Mouse (Mus musculus): ENCODE data around the gene Erg28. TPM values are rescaled to one million over a fixed set of nuclear protein-coding genes. Genes with fewer than 3 reads are reported as not detected.

The Erg28 gene
- polyA plus RNA-seq, 1 experiment from 2014 or later = 89.0 TPM

DNA sequence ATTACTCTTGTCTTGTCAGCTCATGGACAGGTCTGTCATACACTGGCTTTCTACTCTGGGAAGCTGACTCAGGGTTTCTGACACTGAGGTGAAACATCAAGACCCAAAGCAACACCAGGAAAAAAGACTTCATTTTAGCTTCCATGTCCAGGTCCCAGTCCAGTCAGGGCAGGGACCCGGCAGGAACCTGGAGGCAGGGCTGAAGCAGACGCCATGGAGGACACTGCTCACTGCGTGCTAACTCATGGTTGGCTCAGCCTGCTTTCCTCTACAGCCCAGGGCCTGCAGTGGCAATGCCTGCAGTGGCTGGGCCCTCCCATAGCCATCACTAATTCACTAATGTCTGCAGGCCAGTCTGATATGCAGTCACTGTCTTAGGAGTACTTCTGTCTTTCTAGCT, 4.5 kb upstream of the Erg28 start:
- 95% methylated on average over 3 of the region's 3 CpGs for WGBS
- Histone ChIP-seq H3K27me3 (ENCODE audit: control insufficient read depth, insufficient read depth, low read length) (no peaks in the 10 kb centered on the region), H3K27ac (no peak overlapping the region), H3K4me3 (replicated peaks; ENCODE audit: low read length) (no peak overlapping the region), H3K4me2 (replicated peaks) (no peak overlapping the region), H3K9ac (no peak overlapping the region), H3K4me1 (replicated peaks; ENCODE audit: control insufficient read depth, insufficient read depth, low read length) (peaks cover 8% of the 10 kb centered on the region), H3K9me3 (ENCODE audit: control insufficient read depth, low read length) (no peaks in the 10 kb centered on the region), H3K36me3 (replicated peaks; ENCODE audit: control insufficient read depth, insufficient read depth) (peaks cover 35% of the 10 kb centered on the region)
- DNase-seq (ENCODE audit: low spot score) (no peak), ATAC-seq (ENCODE audit: low FRiP score) (no peak)

DNA sequence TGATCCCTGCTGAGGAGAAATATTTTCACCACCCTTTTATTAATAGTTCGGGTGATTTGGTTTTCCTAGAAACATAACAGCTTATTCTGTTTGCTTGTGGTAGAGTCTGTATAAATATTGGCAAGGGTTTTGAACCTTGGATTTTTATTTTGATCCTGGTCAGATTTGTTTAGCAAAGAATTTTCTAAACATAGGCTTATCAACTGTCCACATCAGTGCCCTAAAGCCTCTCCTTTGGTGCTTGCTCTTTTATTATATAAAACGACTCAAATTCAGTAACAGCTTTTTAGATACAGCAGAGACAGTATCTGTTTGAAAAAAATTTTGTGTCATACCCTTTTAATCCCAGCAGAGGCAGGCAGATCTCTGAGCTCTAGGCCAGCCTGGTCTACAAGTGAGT, 1.5 kb upstream of the Erg28 start:
- 78% methylated on average over 2 of the region's 2 CpGs for WGBS
- Histone ChIP-seq H3K9me3 (ENCODE audit: control insufficient read depth, low read length) (no peaks in the 10 kb centered on the region), H3K9ac (no peak overlapping the region), H3K27me3 (ENCODE audit: control insufficient read depth, insufficient read depth, low read length) (no peaks in the 10 kb centered on the region), H3K4me1 (replicated peaks; ENCODE audit: control insufficient read depth, insufficient read depth, low read length) (peaks cover 20% of the 10 kb centered on the region), H3K27ac (no peak overlapping the region), H3K4me2 (replicated peaks) (peak overlapping the region; percentile 88), H3K36me3 (replicated peaks; ENCODE audit: control insufficient read depth, insufficient read depth) (peaks cover 20% of the 10 kb centered on the region; the same call in 1 of the 2 replicates), H3K4me3 (replicated peaks; ENCODE audit: low read length) (no peak overlapping the region)
- ATAC-seq (ENCODE audit: low FRiP score) = no peak
- DNase-seq (ENCODE audit: low spot score) = no peak

DNA sequence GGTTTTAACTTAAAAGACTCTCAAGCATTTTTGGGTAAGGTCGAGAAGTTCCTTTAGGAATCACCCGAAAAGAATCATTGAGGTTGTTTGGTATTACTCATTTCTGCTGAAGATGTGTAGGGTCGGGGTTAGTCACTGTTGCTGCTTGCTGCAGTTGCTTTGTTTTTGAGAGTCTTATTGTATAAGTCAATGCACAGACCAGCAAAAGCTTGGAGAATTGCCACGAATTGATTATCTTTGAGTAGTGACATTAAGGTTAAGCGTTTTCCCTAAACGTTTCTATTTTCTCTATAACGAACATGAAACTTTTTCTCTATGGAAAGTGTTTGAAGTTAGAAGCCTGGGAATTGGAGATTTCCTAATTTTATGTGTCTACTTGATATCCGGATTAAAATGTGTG, 1.0 kb upstream of the Erg28 start:
- no peaks in the 10 kb centered on the region for H3K9me3 ChIP-seq (ENCODE audit: control insufficient read depth, low read length)
- H3K4me2 ChIP-seq (replicated peaks) = peak overlapping the region; percentile 88
- H3K27ac ChIP-seq = peak overlapping the region; percentile 95
- ATAC-seq (ENCODE audit: low FRiP score) (no peak), DNase-seq (ENCODE audit: low spot score) (no peak)
- peaks cover 20% of the 10 kb centered on the region for H3K4me1 ChIP-seq (replicated peaks; ENCODE audit: control insufficient read depth, insufficient read depth, low read length)
- H3K9ac ChIP-seq = peak overlapping the region; percentile 70
- H3K27me3 ChIP-seq (ENCODE audit: control insufficient read depth, insufficient read depth, low read length) = no peaks in the 10 kb centered on the region
- peaks cover 18% of the 10 kb centered on the region; the same call in 1 of the 2 replicates for H3K36me3 ChIP-seq (replicated peaks; ENCODE audit: control insufficient read depth, insufficient read depth)
- peak overlapping the region; percentile 71 for H3K4me3 ChIP-seq (replicated peaks; ENCODE audit: low read length)
- WGBS = 14% methylated on average over 8 of the region's 8 CpGs

DNA sequence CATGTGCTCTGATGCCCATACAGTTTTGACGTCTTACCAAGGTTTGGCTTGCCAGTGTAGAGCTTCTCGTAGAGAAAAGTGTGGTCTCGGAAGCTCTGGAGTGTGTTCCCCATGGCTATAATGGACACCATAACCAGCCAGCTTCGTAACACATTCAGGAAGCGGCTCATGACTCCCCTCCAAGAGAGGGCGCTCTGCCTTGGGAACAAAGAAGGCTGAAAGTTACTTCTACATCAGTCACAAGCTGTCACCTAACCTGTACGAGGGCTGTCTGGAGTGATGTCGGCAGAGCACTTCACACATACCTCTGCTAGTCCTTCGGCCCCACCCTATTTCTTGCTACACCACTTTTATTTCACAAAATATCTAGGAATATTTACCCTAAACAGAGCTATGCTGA, 2.3 kb downstream of the Erg28 start:
- H3K27me3 ChIP-seq (ENCODE audit: control insufficient read depth, insufficient read depth, low read length) = no peaks in the 10 kb centered on the region
- H3K27ac ChIP-seq = no peak overlapping the region
- H3K4me3 ChIP-seq (replicated peaks; ENCODE audit: low read length) = no peak overlapping the region
- peaks cover 36% of the 10 kb centered on the region for H3K36me3 ChIP-seq (replicated peaks; ENCODE audit: control insufficient read depth, insufficient read depth)
- H3K9ac ChIP-seq = no peak overlapping the region
- no peak for ATAC-seq (ENCODE audit: low FRiP score)
- no peak for DNase-seq (ENCODE audit: low spot score)
- 77% methylated on average over 9 of the region's 9 CpGs for WGBS
- peaks cover 20% of the 10 kb centered on the region for H3K4me1 ChIP-seq (replicated peaks; ENCODE audit: control insufficient read depth, insufficient read depth, low read length)
- no peak overlapping the region for H3K4me2 ChIP-seq (replicated peaks)
- no peaks in the 10 kb centered on the region for H3K9me3 ChIP-seq (ENCODE audit: control insufficient read depth, low read length)

DNA sequence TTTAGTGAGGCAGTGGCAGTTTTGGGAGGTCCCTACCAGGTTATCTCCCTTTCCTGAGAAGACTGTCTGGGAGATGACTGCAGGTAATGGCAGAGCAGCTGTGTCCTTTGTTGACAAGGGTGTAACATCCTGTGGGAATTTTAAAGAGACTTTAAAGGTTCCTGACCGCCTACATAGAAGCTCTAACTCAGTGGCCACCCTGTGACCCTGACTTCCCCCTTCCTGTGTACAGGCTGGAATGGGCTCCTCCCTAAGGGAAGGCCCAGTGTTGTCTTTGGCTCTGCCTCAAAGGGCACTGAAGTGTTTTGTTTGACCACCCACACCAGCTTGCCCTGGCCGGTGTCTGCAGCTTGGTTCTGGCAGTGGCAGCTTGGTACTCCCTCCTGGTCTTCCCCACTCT, 10.8 kb downstream of the Erg28 start:
- Histone ChIP-seq H3K9me3 (ENCODE audit: control insufficient read depth, low read length) (no peaks in the 10 kb centered on the region), H3K9ac (no peak overlapping the region; the same call in 1 of the 2 replicates), H3K4me2 (replicated peaks) (no peak overlapping the region), H3K4me3 (replicated peaks; ENCODE audit: low read length) (no peak overlapping the region), H3K4me1 (replicated peaks; ENCODE audit: control insufficient read depth, insufficient read depth, low read length) (no peaks in the 10 kb centered on the region), H3K36me3 (replicated peaks; ENCODE audit: control insufficient read depth, insufficient read depth) (peaks cover 70% of the 10 kb centered on the region), H3K27ac (no peak overlapping the region), H3K27me3 (ENCODE audit: control insufficient read depth, insufficient read depth, low read length) (no peaks in the 10 kb centered on the region)
- ATAC-seq (ENCODE audit: low FRiP score) (no peak), DNase-seq (ENCODE audit: low spot score) (no peak)
- 81% methylated on average over 2 of the region's 2 CpGs for WGBS

DNA sequence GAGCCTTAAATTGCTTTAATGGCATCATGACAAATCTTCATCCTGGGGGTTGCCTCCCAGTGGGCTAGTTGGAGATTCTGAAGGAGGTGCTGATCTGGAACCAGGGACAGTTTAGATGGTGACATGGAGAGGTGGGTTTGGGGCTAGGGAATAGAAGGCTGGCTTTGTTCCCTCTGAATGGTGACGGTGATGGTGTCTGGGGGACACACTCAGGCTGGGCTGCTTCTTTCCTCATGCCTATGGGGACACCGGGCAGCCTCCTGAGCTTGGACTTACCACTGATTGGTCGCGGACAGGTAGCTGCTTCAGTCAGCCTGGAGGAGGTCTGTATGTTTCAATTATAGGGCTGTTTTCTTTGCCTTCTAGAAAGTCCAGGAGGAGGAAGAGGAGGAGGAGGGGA, 12.7 kb downstream of the Erg28 start:
- WGBS = 97% methylated on average over 4 of the region's 4 CpGs
- Histone ChIP-seq H3K4me1 (replicated peaks; ENCODE audit: control insufficient read depth, insufficient read depth, low read length) (no peaks in the 10 kb centered on the region), H3K9ac (no peak overlapping the region), H3K4me2 (replicated peaks) (no peak overlapping the region), H3K27me3 (ENCODE audit: control insufficient read depth, insufficient read depth, low read length) (no peaks in the 10 kb centered on the region), H3K36me3 (replicated peaks; ENCODE audit: control insufficient read depth, insufficient read depth) (peaks cover 57% of the 10 kb centered on the region), H3K9me3 (ENCODE audit: control insufficient read depth, low read length) (no peaks in the 10 kb centered on the region), H3K27ac (no peak overlapping the region), H3K4me3 (replicated peaks; ENCODE audit: low read length) (no peak overlapping the region)
- DNase-seq (ENCODE audit: low spot score) (no peak), ATAC-seq (ENCODE audit: low FRiP score) (no peak)

DNA sequence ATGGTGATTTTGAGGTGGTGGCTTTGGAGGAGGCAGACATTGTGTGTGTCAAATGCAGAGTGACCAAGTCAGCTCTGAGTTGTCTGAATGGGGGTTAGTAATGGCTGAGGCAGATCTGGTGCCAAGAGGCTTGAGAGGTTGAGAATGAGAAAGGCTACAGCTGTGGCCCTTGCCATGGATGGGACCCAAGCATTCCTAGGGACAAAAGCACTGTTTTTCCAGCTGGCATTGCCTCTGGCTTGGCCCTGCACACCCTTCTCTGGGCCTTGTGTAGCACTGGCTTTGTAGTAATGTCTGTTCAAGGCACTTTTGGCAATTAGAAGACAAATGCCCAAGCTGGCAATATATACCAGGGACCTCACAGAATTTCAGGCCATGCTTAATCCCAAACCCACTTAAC, 13.4 kb downstream of the Erg28 start:
- peaks cover 49% of the 10 kb centered on the region for H3K36me3 ChIP-seq (replicated peaks; ENCODE audit: control insufficient read depth, insufficient read depth)
- H3K27ac ChIP-seq = no peak overlapping the region
- H3K4me3 ChIP-seq (replicated peaks; ENCODE audit: low read length) = no peak overlapping the region
- H3K4me2 ChIP-seq (replicated peaks) = no peak overlapping the region
- H3K9ac ChIP-seq = no peak overlapping the region
- ATAC-seq (ENCODE audit: low FRiP score) (no peak), DNase-seq (ENCODE audit: low spot score) (no peak)
- H3K27me3 ChIP-seq (ENCODE audit: control insufficient read depth, insufficient read depth, low read length) = no peaks in the 10 kb centered on the region
- H3K9me3 ChIP-seq (ENCODE audit: control insufficient read depth, low read length) = no peaks in the 10 kb centered on the region
- no peaks in the 10 kb centered on the region for H3K4me1 ChIP-seq (replicated peaks; ENCODE audit: control insufficient read depth, insufficient read depth, low read length)

DNA sequence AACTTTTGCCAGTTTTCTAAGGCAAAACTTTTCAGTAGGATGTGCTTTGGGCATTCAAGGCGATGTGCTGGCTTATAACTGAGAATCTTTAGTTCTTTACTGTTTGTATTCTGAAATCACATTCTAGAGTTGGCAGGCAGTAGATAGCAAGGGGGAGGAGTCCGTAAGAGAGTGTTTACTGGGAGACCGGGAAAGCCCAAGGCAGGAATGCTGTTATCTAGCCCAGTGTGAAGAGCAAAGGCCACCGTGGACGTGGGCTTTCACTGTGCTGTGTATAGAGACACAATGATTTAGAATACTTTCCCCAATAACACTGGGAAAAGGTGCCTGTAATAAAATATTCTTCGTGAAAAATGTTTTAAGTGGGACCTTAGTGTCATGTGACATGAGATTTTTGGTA, 14.6 kb downstream of the Erg28 start:
- Histone ChIP-seq H3K4me2 (replicated peaks) (no peak overlapping the region), H3K9ac (no peak overlapping the region), H3K36me3 (replicated peaks; ENCODE audit: control insufficient read depth, insufficient read depth) (peaks cover 38% of the 10 kb centered on the region), H3K27me3 (ENCODE audit: control insufficient read depth, insufficient read depth, low read length) (no peaks in the 10 kb centered on the region), H3K9me3 (ENCODE audit: control insufficient read depth, low read length) (no peaks in the 10 kb centered on the region), H3K4me3 (replicated peaks; ENCODE audit: low read length) (no peak overlapping the region), H3K4me1 (replicated peaks; ENCODE audit: control insufficient read depth, insufficient read depth, low read length) (no peaks in the 10 kb centered on the region), H3K27ac (no peak overlapping the region)
- DNase-seq (ENCODE audit: low spot score) = no peak
- no peak for ATAC-seq (ENCODE audit: low FRiP score)
- 69% methylated on average over 6 of the region's 6 CpGs for WGBS

DNA sequence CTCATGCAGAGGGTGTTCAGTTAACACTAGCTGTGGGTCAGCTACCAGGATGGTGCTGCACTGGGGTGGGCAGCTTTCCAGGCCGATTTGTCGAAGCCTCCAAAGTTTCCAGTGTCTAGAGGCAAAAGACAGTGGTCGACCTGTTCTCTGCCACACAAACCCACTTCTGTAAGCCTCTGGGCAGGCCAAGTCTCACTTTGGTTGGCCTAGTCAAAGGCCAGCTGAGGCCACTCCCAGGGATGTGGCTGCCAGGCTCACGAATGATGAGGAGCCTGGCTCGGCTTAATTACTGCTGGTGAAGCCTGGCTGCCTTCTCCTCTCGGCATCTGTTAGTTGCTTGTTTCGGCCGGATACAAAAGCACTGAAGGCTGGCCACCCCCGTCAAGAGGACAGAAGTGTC, 24.3 kb downstream of the Erg28 start:
- Histone ChIP-seq H3K4me1 (replicated peaks; ENCODE audit: control insufficient read depth, insufficient read depth, low read length) (no peaks in the 10 kb centered on the region), H3K36me3 (replicated peaks; ENCODE audit: control insufficient read depth, insufficient read depth) (no peaks in the 10 kb centered on the region), H3K4me2 (replicated peaks) (no peak overlapping the region), H3K27me3 (ENCODE audit: control insufficient read depth, insufficient read depth, low read length) (no peaks in the 10 kb centered on the region), H3K27ac (no peak overlapping the region), H3K9me3 (ENCODE audit: control insufficient read depth, low read length) (no peaks in the 10 kb centered on the region), H3K9ac (no peak overlapping the region), H3K4me3 (replicated peaks; ENCODE audit: low read length) (no peak overlapping the region)
- DNase-seq (ENCODE audit: low spot score) (no peak), ATAC-seq (ENCODE audit: low FRiP score) (no peak)
- 57% methylated on average over 9 of the region's 9 CpGs for whole genome bisulfite sequencing

DNA sequence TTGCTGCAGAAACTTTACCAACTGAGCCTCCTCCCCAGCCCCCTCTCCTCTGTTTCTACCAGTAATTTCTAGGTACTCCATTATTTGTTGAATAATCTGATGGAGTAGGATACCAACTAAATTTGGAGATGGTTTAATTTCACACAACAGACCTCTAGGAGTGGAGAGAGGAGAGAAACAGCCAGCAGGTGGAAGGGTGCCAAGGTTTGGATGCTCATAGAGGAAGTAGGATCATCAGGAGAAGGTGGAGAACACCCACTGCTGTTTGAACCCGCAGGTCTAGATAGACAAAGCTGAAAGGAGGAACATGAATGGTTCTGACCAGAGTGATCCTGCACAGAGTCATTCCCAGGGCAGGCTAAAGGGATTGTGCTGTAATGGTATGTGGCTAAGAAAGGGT, 28.8 kb downstream of the Erg28 start:
- Histone ChIP-seq H3K27me3 (ENCODE audit: control insufficient read depth, insufficient read depth, low read length) (no peaks in the 10 kb centered on the region), H3K9me3 (ENCODE audit: control insufficient read depth, low read length) (no peaks in the 10 kb centered on the region), H3K27ac (no peak overlapping the region), H3K36me3 (replicated peaks; ENCODE audit: control insufficient read depth, insufficient read depth) (no peaks in the 10 kb centered on the region), H3K4me2 (replicated peaks) (no peak overlapping the region), H3K4me1 (replicated peaks; ENCODE audit: control insufficient read depth, insufficient read depth, low read length) (no peaks in the 10 kb centered on the region), H3K4me3 (replicated peaks; ENCODE audit: low read length) (no peak overlapping the region), H3K9ac (no peak overlapping the region)
- DNase-seq (ENCODE audit: low spot score) (no peak), ATAC-seq (ENCODE audit: low FRiP score) (no peak)
- 78% methylated on average over 1 of the region's 1 CpGs for WGBS
